Mouse (Mus musculus) C2C12 (cell line): ENCODE measurements around the gene Wasf2.

ENCODE experiments used
- CEBPB ChIP-seq: IDR thresholded peaks from one replicate; pipeline ENCODE4 v1.6.1; 2011; ENCODE audit warnings: low read depth, mild to moderate bottlenecking, control low read depth, moderate library complexity
- CTCF ChIP-seq: IDR thresholded peaks from one replicate; pipeline ENCODE4 v1.5.1; 2011; ENCODE audit not compliant: control insufficient read depth, insufficient read depth, insufficient read length
- FOSL1 ChIP-seq: IDR thresholded peaks from one replicate; pipeline ENCODE4 v1.8.0; 2011; ENCODE audit warnings: mild to moderate bottlenecking, low read length; ENCODE audit not compliant: poor library complexity, insufficient read depth, severe bottlenecking
- MAX ChIP-seq: IDR thresholded peaks from one replicate; pipeline ENCODE4 v1.6.1; 2011; ENCODE audit warnings: mild to moderate bottlenecking, control low read depth
- MYOG ChIP-seq: IDR thresholded peaks from one replicate; pipeline ENCODE4 v1.6.1; 2011; ENCODE audit not compliant: control insufficient read depth, insufficient read length; ENCODE audit errors: extremely low read depth

GRCm38 (mm10) chr4:133170616-133171015 lies 40.3 kb downstream of the Wasf2 start:
- TF ChIP-seq CTCF: no peak
- no peak for TF ChIP-seq MAX
- no peak for TF ChIP-seq MYOG
- no peak for TF ChIP-seq FOSL1
- no peak for TF ChIP-seq CEBPB
